Mouse (Mus musculus) hindbrain, embryonic 14.5 days (tissue): ENCODE data around the gene Xbp1. TPM values are rescaled to one million over a fixed set of nuclear protein-coding genes. Genes with fewer than 3 reads are reported as not detected.
"Not testable (repeated sequence)": the region's sequence is repeated elsewhere in the genome, so short reads cannot be mapped to it uniquely, and the experiment has no call there.

Experiments used
- ATAC-seq: fragments of 200-750 bp; cut with Nextera tagmentation; 2 replicates; pipeline ENCODE4 v1.8.0; 2017; ENCODE audit warnings: moderate number of reproducible peaks, mild to moderate bottlenecking, moderate TSS enrichment, moderate library complexity; ENCODE audit not compliant: low FRiP score
- DNase-seq: peaks from one replicate; pipeline ENCODE4 v3.0.0-alpha.2; 2015; ENCODE audit warnings: low spot score
- H3K27ac ChIP-seq: fragments of 300-500 bp; sonication (generic); 2 replicates; pipeline ENCODE4 v1.5.1; 2014; ENCODE audit warnings: mild to moderate bottlenecking, moderate library complexity
- H3K27me3 ChIP-seq: fragments of 300-500 bp; sonication (generic); 2 replicates; pipeline ENCODE4 v1.6.1; 2014; ENCODE audit warnings: mild to moderate bottlenecking, low read length, mixed read lengths; ENCODE audit not compliant: control insufficient read depth, insufficient read depth
- H3K36me3 ChIP-seq: fragments of 300-500 bp; sonication (generic); replicated peaks from 2 replicates; pipeline ENCODE4 v1.6.1; 2014; ENCODE audit not compliant: control insufficient read depth, insufficient read depth
- H3K4me1 ChIP-seq: fragments of 300-500 bp; sonication (generic); replicated peaks from 2 replicates; pipeline ENCODE4 v1.6.1; 2014; ENCODE audit warnings: antibody characterized with exemption, low read length, mixed read lengths; ENCODE audit not compliant: control insufficient read depth, insufficient read depth
- H3K4me2 ChIP-seq: fragments of 300-500 bp; sonication (generic); replicated peaks from 2 replicates; pipeline ENCODE4 v1.6.1; 2014; ENCODE audit warnings: mild to moderate bottlenecking, moderate library complexity
- H3K4me3 ChIP-seq: fragments of 300-500 bp; sonication (generic); replicated peaks from 2 replicates; pipeline ENCODE4 v1.5.1; 2014; ENCODE audit warnings: mild to moderate bottlenecking, low read length
- H3K9ac ChIP-seq: fragments of 300-500 bp; sonication (generic); 2 replicates; pipeline ENCODE4 v1.6.1; 2014
- H3K9me3 ChIP-seq: fragments of 300-500 bp; sonication (generic); 2 replicates; pipeline ENCODE4 v1.6.1; 2016; ENCODE audit warnings: low read length; ENCODE audit not compliant: control insufficient read depth
- WGBS: fragments of 180-500 bp; shearing (Covaris S2); extraction: QIAGEN DNeasy Blood & Tissue Kit; methylation state at CpG from one replicate; pipeline ENCODE4 v1.1.7; 2014; 5-methylcytosine and 5-hydroxymethylcytosine counted together
- polyA plus RNA-seq: library from polyadenylated mRNA; unstranded; fragments of >200 nt; fragmentation: Nextera tagmentation; extraction: Ambion mirVana; gene quantifications from 2 replicates; pipeline ENCODE4 v1.2.1, GENCODE M21; 2014

Xbp1 gene
- polyA plus RNA-seq, 1 experiment from 2014 or later: 133 TPM

DNA sequence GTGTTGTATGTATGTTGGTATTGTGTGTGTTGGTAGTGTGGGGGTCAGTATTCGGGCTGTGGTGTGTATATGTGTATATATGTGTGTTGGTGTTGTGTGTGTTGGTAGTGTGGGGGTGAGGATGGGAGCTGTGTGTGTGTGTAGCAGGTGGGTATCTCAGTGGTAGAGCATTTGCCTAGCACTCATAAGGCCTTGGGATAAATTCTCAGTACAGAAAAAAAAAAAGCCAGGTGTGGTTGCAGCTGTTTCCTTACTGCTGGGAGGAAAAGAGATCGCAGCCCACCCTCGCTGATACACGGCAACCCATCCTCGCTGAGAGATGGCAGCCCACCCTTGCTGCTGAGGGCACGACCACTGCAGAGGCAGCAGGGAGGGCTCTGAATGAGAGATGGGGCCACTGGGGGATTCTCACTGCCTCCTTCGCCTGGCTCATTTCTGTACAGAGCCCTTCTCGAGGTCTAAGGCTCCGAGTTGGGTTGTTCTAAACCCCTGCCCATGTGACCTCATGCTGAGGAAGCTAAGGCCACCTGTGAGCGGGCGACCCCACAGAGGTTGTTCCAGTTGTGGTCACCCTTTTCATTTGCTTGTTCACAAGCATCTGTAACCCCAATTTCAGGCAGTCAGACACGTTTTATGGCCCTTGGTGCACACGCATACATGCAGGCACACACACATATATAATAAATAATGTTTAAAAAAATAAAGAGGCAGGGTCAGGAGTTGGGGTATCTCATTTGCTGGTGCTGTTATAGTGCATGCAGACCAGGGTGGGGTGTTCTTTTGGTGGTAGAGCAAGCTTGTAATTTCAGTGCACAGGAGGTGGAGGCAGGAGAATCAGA lies 19.3 kb upstream of the Xbp1 start:
- DNase-seq (no peak), ATAC-seq (no peak)
- no peaks in the 10 kb centered on the region for H3K4me1 ChIP-seq
- no peaks in the 10 kb centered on the region for H3K36me3 ChIP-seq
- no peak overlapping the region for H3K4me3 ChIP-seq
- no peak overlapping the region for H3K9ac ChIP-seq
- H3K4me2 ChIP-seq: no peak overlapping the region
- WGBS: 80% methylated on average over 13 of the region's 13 CpGs
- no peaks in the 10 kb centered on the region for H3K9me3 ChIP-seq
- no peak overlapping the region for H3K27ac ChIP-seq
- H3K27me3 ChIP-seq: no peaks in the 10 kb centered on the region

DNA sequence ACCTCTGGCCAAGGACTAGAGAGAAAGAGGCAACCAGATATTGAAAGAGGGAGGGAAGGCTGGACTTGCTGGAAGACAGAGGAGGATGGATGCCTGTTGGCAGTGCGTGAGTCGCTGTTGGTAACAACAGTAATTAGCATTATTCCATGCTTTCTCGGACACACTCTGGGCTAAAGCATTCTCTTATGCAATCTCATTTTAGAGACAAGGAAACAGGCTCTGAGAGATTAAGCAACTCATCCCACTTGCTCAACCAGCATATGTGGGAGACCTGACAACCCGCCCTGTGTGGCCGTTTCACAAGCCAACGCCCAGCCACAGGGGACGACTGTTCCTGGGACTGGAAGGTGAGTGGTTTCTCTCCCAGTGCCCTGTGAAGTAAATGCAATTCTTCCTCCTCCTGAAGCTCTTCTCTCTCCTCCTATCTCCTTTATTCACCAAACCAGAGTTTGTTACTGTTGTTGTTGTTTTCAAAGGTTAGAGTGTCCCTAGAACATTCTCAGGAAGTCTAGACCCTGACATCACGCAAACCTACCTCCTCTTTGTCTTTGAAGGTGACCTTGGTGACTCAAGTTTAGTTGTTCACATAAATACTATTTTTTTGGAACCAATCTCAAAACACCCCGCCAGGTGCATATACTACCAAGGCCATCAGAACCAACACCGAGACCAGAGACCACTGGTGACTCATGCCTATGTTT lies 18.0 kb upstream of the Xbp1 start:
- Histone ChIP-seq H3K4me1 (no peaks in the 10 kb centered on the region), H3K9ac (no peak overlapping the region), H3K36me3 (no peaks in the 10 kb centered on the region), H3K4me3 (no peak overlapping the region), H3K4me2 (no peak overlapping the region), H3K9me3 (no peaks in the 10 kb centered on the region), H3K27ac (no peak overlapping the region), H3K27me3 (no peaks in the 10 kb centered on the region)
- 84% methylated on average over 10 of the region's 10 CpGs for WGBS
- ATAC-seq (no peak), DNase-seq (no peak)

DNA sequence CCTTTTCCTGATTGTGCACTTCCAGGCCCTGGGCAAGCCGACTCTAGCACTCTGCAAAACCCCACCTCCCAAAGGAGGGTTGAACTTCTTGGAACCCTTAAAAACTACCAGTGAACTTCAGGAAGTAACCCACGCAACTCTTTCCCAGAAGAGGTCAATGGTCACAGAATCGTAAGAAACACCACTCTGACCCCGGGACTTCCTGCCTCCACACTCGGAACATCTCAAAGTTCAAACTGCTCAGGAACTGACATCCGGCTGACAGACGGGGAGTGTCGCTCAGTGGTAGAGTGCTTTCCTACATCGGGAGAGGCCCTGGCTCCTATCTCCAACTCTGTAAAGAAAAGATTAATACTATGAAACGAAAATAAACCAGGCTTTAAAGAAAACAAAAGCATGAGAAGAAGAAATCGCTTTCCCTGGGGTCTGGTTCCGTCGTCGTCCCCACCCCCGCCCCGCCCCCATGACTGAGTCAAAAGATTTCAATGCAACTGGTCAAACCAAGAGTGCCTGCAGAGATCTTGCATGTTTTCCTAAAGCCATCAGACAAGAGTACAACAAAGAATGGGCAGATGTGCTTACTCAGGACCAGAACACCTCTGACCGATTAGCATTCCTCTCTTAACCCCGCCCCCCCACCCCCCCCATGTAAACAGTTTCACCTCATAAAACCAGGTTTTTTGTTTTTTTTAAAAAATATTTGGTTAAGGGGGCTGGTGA lies 14.4 kb upstream of the Xbp1 start:
- no peak for DNase-seq
- no peaks in the 10 kb centered on the region for H3K4me1 ChIP-seq
- H3K36me3 ChIP-seq: no peaks in the 10 kb centered on the region
- no peaks in the 10 kb centered on the region for H3K9me3 ChIP-seq
- H3K27ac ChIP-seq: no peak overlapping the region
- no peaks in the 10 kb centered on the region for H3K27me3 ChIP-seq
- H3K9ac ChIP-seq: no peak overlapping the region
- 0 out of 2 replicates have a peak overlapping the region, but pooled peaks have one; percentile 7 for H3K4me2 ChIP-seq
- no peak overlapping the region for H3K4me3 ChIP-seq
- WGBS: 31% methylated on average over 18 of the region's 18 CpGs
- no peak for ATAC-seq

DNA sequence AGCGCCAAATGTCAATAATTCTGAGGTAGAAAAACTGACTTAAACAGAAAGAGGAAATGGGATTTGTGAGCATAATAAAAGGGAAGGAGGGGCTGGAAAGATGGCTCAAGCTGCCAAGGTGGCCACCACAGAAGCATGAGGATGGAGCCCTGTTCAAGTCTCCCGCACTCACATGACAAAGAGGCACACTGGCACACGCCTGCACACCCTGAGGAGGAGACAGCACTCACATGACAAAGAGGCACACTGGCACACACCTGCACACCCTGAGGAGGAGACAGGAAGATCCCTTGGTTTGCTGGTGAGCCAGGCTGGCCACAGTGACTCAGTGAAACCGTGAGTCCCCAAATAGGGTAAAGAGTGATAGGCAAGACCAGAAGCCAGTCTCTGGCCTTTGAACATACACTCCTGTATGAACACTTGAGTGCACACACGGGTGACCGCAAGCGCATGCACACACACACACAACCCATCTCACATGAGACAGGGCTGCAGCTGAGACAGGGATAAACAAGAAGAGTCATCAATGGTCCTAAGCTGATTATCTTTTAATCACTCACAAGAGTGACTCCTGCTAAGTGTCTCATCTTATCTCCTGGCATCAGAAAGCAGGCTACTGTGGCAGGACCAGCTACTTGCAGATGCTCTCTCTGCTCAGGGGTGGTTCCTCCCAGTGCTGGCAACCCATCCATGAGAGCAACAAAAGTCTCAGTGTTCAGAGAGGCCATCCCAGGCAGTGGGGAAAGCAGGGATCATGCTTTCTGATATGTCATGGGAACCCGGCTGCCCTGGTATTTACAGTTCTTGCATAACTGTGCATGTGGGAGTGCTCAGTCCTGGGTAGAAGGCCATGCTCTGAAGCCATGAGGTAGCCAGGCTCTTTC lies 11.0 kb upstream of the Xbp1 start:
- no peak overlapping the region for H3K9ac ChIP-seq
- ATAC-seq (no peak), DNase-seq (no peak)
- H3K4me3 ChIP-seq: no peak overlapping the region
- no peaks in the 10 kb centered on the region for H3K9me3 ChIP-seq
- H3K36me3 ChIP-seq: no peaks in the 10 kb centered on the region
- 85% methylated on average over 8 of the region's 8 CpGs for WGBS
- H3K4me2 ChIP-seq: no peak overlapping the region
- H3K27me3 ChIP-seq: no peaks in the 10 kb centered on the region
- H3K27ac ChIP-seq: no peak overlapping the region
- H3K4me1 ChIP-seq: no peaks in the 10 kb centered on the region

DNA sequence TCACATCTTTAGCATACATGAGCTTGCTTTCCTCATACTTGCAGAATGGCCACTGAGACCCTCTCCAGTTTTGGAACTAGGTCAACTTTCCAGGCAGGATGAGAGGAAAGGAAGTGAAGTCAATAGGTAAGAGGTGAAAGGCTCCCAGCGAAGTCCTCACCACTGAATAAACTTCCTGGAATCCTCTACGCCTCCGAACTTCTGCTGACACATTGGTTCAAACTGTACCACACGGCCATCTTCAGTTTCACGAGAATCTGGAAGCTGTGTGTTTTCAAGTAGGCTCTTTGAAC lies 10.4 kb upstream of the Xbp1 start:
- no peak for DNase-seq
- Histone ChIP-seq H3K9me3 (no peaks in the 10 kb centered on the region), H3K4me2 (no peak overlapping the region), H3K27me3 (no peaks in the 10 kb centered on the region), H3K9ac (no peak overlapping the region), H3K27ac (no peak overlapping the region), H3K4me1 (no peaks in the 10 kb centered on the region), H3K36me3 (no peaks in the 10 kb centered on the region), H3K4me3 (no peak overlapping the region)
- no peak for ATAC-seq
- 87% methylated on average over 5 of the region's 5 CpGs for WGBS

DNA sequence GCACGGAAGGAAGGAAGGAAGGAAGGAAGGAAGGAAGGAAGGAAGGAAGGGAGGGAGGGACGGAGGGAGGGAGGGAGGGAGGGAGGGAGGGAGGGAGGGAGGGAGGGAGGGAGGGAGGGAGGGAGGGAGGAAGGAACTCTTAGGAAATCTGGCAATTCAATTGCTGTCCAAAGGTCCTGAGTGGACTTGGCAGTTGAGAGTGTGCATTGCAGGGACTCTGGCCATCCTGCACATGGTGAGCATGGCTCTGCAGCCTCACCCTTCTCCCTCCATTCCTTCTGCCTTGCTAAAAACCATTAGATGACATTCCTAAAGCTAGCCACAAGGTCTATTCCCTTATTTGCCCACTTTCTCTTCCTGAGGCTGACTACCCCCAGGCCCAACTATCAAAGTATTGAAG lies 9.8 kb upstream of the Xbp1 start:
- not testable (repeated sequence) for H3K4me1 ChIP-seq, DNase-seq, H3K36me3 ChIP-seq, H3K9ac ChIP-seq, H3K27ac ChIP-seq, H3K9me3 ChIP-seq, H3K27me3 ChIP-seq, H3K4me3 ChIP-seq, H3K4me2 ChIP-seq, ATAC-seq
- WGBS: 71% methylated on average over 1 of the region's 2 CpGs

DNA sequence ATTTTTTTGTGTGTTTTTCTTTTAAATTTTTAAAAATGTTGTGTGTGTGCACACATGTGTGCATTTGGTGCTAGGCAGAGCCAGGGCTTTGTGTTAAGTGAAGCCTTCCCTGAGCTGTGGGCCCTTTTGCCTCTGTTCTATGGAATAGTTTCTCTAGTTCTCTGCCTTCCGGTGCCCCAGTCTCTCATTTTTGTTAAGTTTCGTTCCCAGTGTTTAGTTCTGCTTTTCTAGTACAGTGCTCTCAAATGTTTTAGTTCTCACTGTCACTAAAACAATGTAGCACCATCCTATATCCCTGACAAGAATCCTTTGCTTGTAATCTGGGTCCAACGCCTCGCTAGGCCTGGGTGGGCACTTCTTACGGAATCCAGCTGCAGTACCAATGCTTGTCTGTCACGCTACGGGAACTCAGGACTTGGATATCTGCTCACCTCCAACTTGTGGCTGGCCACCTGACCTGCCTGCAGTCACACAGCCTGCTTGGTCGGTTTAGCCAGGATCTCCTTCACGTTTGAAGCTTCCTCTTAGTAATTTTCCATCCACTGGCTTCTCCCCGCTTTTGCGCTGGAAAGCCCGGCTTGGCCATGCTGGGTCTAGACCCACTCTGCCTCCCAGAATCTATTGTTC lies 8.2 kb upstream of the Xbp1 start:
- no peak for DNase-seq
- Histone ChIP-seq H3K4me2 (no peak overlapping the region), H3K27ac (no peak overlapping the region), H3K4me3 (no peak overlapping the region), H3K36me3 (no peaks in the 10 kb centered on the region), H3K27me3 (no peaks in the 10 kb centered on the region), H3K9me3 (no peaks in the 10 kb centered on the region), H3K4me1 (no peaks in the 10 kb centered on the region), H3K9ac (no peak overlapping the region)
- ATAC-seq: no peak
- WGBS: 79% methylated on average over 12 of the region's 12 CpGs

DNA sequence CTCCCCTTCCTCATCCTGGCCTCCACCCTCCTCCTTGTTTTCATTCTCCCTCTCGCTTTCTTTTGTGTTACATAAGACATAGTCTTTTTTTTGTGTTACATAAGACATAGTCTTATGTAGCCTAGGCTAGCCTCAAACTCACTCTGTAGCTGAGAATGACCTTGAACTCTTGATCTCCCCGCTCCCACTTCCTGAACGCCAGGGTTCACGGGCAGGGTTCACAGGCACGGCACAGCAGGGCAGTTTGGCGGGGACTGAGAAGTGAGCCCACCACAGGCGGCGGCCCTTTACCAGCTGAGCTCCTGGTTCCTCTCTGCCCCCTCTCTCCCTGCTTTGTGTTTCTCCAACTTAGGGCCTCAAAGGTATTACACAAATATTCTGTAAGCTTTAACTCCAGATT lies 7.5 kb upstream of the Xbp1 start:
- 86% methylated on average over 8 of the region's 8 CpGs for WGBS
- Histone ChIP-seq H3K4me2 (no peak overlapping the region), H3K4me3 (no peak overlapping the region), H3K9me3 (no peaks in the 10 kb centered on the region), H3K9ac (no peak overlapping the region), H3K27ac (no peak overlapping the region), H3K36me3 (no peaks in the 10 kb centered on the region), H3K4me1 (no peaks in the 10 kb centered on the region), H3K27me3 (no peaks in the 10 kb centered on the region)
- DNase-seq (no peak), ATAC-seq (no peak)
